In the genomic region with DNA sequence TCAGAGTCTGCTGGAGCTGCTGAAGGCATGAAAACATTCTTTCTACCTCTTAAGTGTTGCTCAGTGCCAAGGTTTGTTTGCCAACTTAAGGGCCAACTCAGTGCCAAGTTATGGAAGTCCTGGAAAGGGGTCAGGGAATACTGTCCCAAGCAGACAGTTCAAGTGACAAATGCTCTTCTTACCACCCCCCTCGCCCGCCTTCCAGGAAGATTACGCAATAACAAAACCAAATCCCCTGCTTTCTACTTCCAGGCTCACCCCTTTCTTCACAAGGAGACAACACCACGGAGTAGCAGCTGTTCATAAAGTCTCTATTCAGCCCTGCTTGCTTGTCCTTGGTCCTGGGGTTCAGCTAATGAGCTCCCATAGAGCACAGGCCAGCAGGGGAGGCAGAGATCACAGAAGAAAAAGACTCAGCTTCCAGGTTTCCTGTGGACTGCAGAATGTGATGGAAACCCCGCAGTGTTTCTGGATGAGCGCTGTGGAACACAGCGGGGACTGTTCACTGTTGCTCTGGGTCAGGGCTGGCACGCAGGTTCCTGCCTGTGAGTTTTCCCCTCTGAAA, we compare ENCODE assay signal across 8 mouse cellular contexts. TPM values are rescaled to one million over a fixed set of nuclear protein-coding genes. Genes with fewer than 3 reads are reported as not detected.
DNase-seq lines count a peak whose midpoint lies in the region; ATAC-seq and TF ChIP-seq lines count a peak whose summit lies in the region.

No protein-coding gene starts in this region.

- no peaks in the 10 kb centered on the region for H3K36me3 ChIP-seq in liver, adult 2 months (ENCODE audit: control insufficient read depth, insufficient read depth, low read length)
- no peaks in the 10 kb centered on the region for H3K36me3 ChIP-seq in liver, postnatal 0 days (replicated peaks; ENCODE audit: insufficient read depth, low read length)

- H3K4me3 ChIP-seq in liver, adult 2 months (ENCODE audit: insufficient read depth, low read depth, low read length) = no peak overlapping the region
- H3K4me3 ChIP-seq in liver, postnatal 0 days (ENCODE audit: low read depth, low read length) = no peak overlapping the region

- DNase-seq in adrenal gland, adult 2 months = peak; percentile 45
- no peak for DNase-seq in adrenal gland, postnatal 4 days (ENCODE audit: low spot score in 2 of 2)
- peak; percentile 39 for DNase-seq in liver, adult 2 months (ENCODE audit: extremely low read depth, low read depth, low spot score)
- DNase-seq in liver, postnatal 0 days = no peak
- DNase-seq in gastrocnemius, postnatal 25 days = peak; percentile 70
- peak; percentile 79 for DNase-seq in lung, postnatal 25 days (ENCODE audit: low spot score)
- DNase-seq in testis, postnatal 14 days (ENCODE audit: low spot score) = no peak
- no peak for DNase-seq in spleen, postnatal 36 days (ENCODE audit: low spot score in 2 of 2)

- TF ChIP-seq CTCF in liver, adult 2 months (IDR thresholded peaks at IDR 0.05; ENCODE audit: low read depth, low read length) = no peak
- no peak for TF ChIP-seq CTCF in liver, postnatal 0 days (IDR thresholded peaks at IDR 0.05; ENCODE audit: low read depth)

- no peaks in the 10 kb centered on the region for H3K27me3 ChIP-seq in liver, adult 2 months (ENCODE audit: control insufficient read depth, insufficient read depth, low read length)
- H3K27me3 ChIP-seq in liver, postnatal 0 days (ENCODE audit: insufficient read depth, low read length) = no peaks in the 10 kb centered on the region

- 76% methylated on average over 8 of the region's 8 CpGs for WGBS in liver, adult 2 months
- 69% methylated on average over 8 of the region's 8 CpGs for WGBS in liver, postnatal 0 days (ENCODE audit: insufficient replicate concordance)

- H3K27ac ChIP-seq in liver, adult 2 months (replicated peaks; ENCODE audit: insufficient read depth, low read depth, low read length) = no peak overlapping the region
- no peak overlapping the region for H3K27ac ChIP-seq in liver, postnatal 0 days (ENCODE audit: low read depth)

- H3K9me3 ChIP-seq in liver, postnatal 0 days (ENCODE audit: low read length) = no peaks in the 10 kb centered on the region

- ATAC-seq in liver, postnatal 0 days = no peak

- no peak for TF ChIP-seq EP300 in liver, postnatal 0 days (IDR thresholded peaks at IDR 0.05; ENCODE audit: low read depth)

- no peak overlapping the region for H3K9ac ChIP-seq in liver, adult 2 months (ENCODE audit: low read depth, low read length)
- no peak overlapping the region for H3K9ac ChIP-seq in liver, postnatal 0 days (replicated peaks)

- TF ChIP-seq POLR2A in liver, adult 2 months (IDR thresholded peaks at IDR 0.05; ENCODE audit: extremely low read depth, insufficient read depth, low read length) = no peak

- peaks cover 16% of the 10 kb centered on the region for H3K4me1 ChIP-seq in liver, adult 2 months (ENCODE audit: control insufficient read depth, insufficient read depth, low read length)
- peaks cover 23% of the 10 kb centered on the region for H3K4me1 ChIP-seq in liver, postnatal 0 days (ENCODE audit: insufficient read depth)

- no peak overlapping the region for H3K4me2 ChIP-seq in liver, postnatal 0 days (ENCODE audit: low read depth, low read length)

- no peaks in the 10 kb centered on the region for H3K79me2 ChIP-seq in liver, adult 2 months (ENCODE audit: control insufficient read depth, insufficient read depth, low read length)

RNA-seq across cellular contexts. Expression of a gene that starts 22.9 kb away (rescaled TPM):
- total RNA-seq in adrenal gland, adult 2 months (2021) = 1 to 10 TPM; 1.8 to 3.4 TPM
- polyA plus RNA-seq in adrenal gland, adult 2 months (2012; rRNA removed) = 4.0 and 8.8 TPM in 2 replicates
- total RNA-seq in adrenal gland, postnatal 4 days (2021) = 1 to 10 TPM; 4.8 to 7.2 TPM
- total RNA-seq in liver, adult 2 months (2014; rRNA removed) = 42.7 and 77.2 TPM in 2 replicates
- polyA plus RNA-seq in liver, adult 2 months (2012; rRNA removed) = 84.9 and 92.3 TPM in 2 replicates
- polyA plus RNA-seq in liver, postnatal 0 days (2015; fragmentation: Nextera tagmentation; extraction: Ambion mirVana) = 0.78 and 0.95 TPM in 2 replicates
- total RNA-seq in gastrocnemius, postnatal 25 days (2021) = 1 to 10 TPM; 3.4 to 5.7 TPM

Comparison
In these comparisons a context has a peak if more than half of its experiments do, and no peak if none do; other contexts are left out.
1. DNase-seq: peak in adrenal gland, adult 2 months (single experiment), liver, adult 2 months (single experiment), gastrocnemius, postnatal 25 days (single experiment) and lung, postnatal 25 days (single experiment); none in adrenal gland, postnatal 4 days (0 of 2), liver, postnatal 0 days (single experiment), testis, postnatal 14 days (single experiment) and spleen, postnatal 36 days (0 of 2).